Mouse (Mus musculus) urinary bladder, postnatal 36 days (tissue): ENCODE measurements at regions not wholly inside any gene's neighbourhood (a gene's known extent, or its start where the extent isn't known, plus 50 kb on each side); places are given as distances from the start of the nearest gene placed in this dataset.

ENCODE experiments used
- DNase-seq, 2 experiments: peaks; one replicate each; pipeline ENCODE4 v3.0.0; 2022; ENCODE audit warnings: low spot score in 2 of 2, mixed read lengths in 1 of 2

DNA sequence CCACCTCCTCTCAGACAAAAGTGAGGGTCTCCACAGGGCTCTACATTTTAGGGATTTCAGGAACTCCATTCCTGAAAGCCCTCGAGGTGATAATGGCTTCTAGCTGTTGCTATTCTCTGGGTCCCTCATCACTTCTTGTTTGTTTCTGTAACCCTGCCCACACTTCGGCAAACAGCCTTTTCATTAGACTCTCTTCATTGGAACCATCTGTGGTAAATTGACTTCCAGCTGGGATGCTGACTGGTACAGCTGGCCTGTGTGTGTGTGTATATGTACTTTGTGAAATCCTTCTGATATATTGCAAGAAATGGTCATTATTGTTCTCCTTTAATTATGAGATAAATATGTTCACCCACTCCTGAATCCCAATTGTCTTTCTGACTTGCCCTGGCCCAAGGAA lies 50.3 kb downstream of the Gm10192 start:
- no peak for DNase-seq

DNA sequence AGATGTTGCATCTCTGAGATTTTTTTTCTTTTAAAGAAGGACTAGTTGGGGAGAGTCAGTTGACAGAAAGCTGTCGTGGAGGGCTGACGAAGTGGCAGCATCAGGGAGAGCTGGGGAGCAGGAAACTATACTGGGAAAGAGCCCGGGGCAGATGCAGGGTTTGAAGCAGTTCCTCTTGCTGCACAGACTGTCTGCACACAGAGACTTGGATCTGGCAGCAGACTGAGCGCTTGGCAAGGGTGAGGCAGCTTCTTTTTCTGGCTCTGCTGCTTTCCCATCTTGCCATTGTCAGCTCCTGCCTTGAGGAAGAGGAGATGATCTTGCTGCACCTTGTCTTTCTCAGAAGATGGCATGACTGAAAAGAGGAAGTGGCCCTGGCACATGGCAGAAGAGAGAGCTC lies 55.2 kb downstream of the Gm10192 start:
- peak in 1 of 2 experiments; percentile 1 for DNase-seq

- no peak for DNase-seq
Observed at GRCm38 (mm10) chr4:97123861-97124260, 59.1 kb downstream of the Gm10192 start.

DNA sequence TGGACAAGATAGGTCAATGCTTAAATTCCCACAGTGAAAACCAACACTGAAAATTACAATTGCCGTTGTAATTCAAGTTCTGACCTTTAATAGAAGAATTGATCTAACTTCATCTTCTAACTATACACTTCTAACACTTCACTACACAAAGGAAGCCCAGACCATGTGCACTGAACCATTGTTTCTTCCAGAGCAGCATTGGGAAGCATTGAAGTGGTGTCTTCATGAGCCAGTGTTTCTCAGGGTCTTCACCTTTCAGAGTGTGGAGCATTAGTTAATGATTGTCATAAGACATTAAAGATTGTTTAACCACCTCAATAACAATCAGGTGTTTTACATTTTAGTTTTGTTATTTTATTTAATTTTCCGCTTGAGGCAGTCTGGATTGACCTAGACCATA lies 61.0 kb downstream of the Gm10192 start:
- no peak for DNase-seq

- no peak for DNase-seq
Observed at GRCm38 (mm10) chr4:97119459-97119858, 63.5 kb downstream of the Gm10192 start.

DNA sequence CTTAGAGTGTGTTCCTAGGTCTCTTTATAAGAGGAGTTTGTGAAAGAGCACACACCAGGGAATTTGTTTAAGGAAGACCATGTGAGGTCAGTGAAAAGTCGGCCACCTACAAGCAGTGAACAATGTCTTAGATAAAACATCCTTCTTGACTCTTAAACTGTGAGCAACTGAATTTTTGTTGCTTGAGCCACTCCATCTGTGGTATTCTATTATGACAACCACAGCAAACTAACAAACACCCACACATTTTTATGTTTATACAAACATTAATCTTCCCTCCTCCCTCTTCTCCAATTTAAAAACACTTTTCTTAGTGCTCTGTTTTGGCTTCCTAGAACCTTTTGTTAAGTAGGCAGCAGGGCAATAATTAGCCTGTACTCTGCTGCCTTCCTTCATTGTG lies 66.0 kb downstream of the Gm10192 start:
- no peak for DNase-seq

DNA sequence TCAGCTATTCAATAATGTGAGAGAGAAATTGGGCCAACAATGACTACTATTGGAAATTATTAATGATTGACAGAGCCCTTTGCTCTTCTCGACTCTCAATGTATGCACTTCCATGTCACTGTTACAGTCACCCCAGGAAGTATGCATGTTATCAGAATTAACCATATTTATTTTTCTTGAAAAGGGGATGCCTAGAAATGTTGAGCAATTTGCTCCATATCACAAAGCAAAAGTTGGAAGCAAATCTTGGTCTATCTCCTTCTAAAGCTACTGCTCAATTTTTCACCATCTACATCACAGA lies 80.3 kb downstream of the Gm10192 start:
- no peak for DNase-seq

DNA sequence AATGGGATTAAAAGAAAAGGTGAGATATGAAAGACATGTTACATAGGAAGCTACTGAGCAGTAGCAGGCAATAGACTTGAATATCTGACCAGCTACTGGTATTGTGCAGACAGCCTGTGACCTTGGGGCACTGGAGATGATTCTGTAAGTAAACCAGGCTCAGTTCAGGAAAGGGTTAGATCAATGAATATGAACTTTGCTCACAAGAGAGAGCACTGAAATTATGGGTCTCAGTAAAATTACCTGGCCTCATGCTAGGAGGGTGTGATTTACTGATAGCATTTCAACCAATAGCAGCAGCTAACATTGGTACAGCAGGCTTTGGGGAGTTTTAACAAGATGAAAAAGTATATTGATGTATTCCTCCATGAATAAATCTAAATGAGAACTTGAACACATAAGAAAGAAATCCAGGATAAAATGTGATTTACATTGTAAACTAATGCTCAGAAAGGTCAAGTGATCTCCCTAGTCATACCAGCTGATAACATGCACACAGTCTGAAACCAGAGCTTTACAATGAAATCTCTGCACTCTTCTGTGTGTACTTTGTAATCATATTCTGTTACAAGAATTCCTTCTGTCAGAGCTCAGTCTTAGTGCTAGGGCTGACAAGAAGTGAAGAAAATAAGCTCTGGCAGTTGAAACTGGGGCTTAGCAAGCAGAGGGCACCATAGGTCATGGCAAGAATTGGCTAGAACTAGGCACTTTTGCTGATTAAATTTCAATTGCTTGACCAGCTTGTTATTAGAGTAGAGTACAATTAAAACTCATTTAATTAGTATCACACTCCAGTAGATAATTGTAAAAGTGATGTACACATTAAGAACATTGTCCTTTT lies 80.8 kb downstream of the Gm10192 start:
- DNase-seq: no peak

- no peak for DNase-seq
Observed at GRCm38 (mm10) chr4:97099721-97100120, 83.2 kb downstream of the Gm10192 start.

DNA sequence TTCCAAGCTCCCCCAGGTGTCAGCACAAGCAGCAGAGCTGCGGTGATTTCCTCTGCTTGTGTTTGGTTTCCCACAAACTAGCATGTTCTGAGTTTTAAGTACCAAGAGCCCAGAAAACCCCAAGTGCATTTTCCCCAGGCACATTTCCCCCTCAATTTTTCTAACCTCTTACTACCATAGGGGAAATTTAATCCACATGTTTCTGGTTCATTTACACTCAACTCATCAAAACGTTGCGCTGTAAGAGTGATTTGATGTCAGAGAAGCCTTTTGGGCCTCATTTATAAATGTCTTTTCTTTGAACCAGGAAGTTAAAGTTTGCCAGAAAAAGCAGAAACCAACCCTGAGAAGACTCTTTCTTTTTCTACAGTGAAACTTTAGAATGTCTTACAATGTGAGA lies 89.4 kb downstream of the Gm10192 start:
- no peak for DNase-seq

- DNase-seq: no peak
Observed at GRCm38 (mm10) chr4:97050735-97051134, 132.2 kb downstream of the Gm10192 start.

- DNase-seq: no peak
Observed at GRCm38 (mm10) chr4:97049045-97049674, 133.8 kb downstream of the Gm10192 start.

- DNase-seq: peak in 1 of 2 experiments; percentile 22
Observed at GRCm38 (mm10) chr4:97037693-97038348, 145.1 kb downstream of the Gm10192 start.

DNA sequence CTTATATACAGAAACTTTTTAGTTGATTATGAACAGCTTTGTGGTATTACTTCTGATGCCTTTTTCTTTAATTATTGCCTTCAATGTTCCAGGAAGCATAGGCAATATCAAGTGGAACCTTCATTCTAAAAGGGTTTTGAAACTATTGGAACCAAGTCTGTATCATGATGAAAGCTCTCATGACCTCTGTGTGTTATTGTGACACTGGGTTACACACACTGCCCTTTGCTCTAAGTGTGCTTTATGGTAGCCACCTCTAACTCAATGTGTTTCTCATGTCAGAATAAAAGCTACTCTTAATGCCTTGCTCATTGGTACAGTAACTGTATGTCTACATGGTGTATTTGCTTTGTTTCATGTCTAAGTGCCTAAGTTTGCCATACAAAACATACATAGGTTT lies 154.0 kb downstream of the Gm10192 start:
- no peak for DNase-seq

- no peak for DNase-seq
Observed at GRCm38 (mm10) chr4:97025446-97026040, 157.4 kb downstream of the Gm10192 start.

DNA sequence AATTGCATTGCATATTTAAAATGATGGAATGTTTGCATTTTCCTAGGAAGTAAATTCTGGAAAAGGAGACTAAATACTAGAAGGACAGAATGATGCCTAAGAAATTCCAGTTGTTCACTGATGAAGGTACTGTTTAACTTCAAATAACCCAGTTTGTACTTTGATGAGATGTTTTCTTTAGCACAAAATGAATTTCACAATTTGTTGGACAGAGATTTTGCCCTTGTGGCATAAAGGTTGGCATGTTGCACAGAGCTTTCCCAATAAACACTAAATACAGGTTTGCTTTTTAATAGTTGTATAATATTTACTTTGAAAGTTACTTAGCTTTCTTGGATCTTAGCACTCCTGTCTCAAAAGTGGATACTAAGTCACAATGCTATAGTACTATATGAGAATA lies 181.6 kb downstream of the Gm10192 start:
- DNase-seq: no peak

- DNase-seq: no peak
Observed at GRCm38 (mm10) chr4:96980311-96980710, 195.3 kb upstream of the Gm12695 start.

GRCm38 (mm10) chr4:96979876-96980275 lies 194.9 kb upstream of the Gm12695 start:
- DNase-seq: no peak

- no peak for DNase-seq
Observed at GRCm38 (mm10) chr4:96974935-96975334, 189.9 kb upstream of the Gm12695 start.

DNA sequence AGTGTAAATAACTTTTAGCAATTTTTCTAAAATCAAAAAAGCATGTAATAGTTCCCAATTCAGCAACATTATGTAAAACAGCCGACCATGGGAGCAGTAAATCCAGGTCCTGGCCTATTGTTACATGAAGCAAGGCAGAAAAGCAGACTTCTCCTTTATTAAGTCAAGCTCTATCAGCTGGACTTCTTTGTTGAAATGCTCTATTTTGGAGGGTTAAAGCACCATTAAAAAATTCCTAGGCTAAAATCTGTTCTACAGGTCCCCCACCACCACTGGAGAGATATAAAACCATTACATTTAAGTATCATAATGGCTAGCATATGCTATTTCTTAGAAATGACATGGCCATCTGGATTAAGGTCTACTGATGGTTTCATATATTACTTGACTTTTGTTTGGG lies 188.8 kb upstream of the Gm12695 start:
- no peak for DNase-seq

GRCm38 (mm10) chr4:96969199-96969598 lies 184.2 kb upstream of the Gm12695 start:
- no peak for DNase-seq

- no peak for DNase-seq
Observed at GRCm38 (mm10) chr4:96968545-96969164, 183.7 kb upstream of the Gm12695 start.
